Mouse (Mus musculus) NIH3T3 (cell line): ENCODE measurements at regions not wholly inside any gene's neighbourhood (a gene's known extent, or its start where the extent isn't known, plus 50 kb on each side); places are given as distances from the start of the nearest gene placed in this dataset.

Source experiments
- DNase-seq: peaks from one replicate; pipeline ENCODE4 v3.0.0-alpha.2; 2012; ENCODE audit warnings: low read depth

- peak; percentile 50 for DNase-seq
Measured at GRCm38 (mm10) chr11:91167336-91167735, 410.0 kb downstream of the Kif2b start.

DNA sequence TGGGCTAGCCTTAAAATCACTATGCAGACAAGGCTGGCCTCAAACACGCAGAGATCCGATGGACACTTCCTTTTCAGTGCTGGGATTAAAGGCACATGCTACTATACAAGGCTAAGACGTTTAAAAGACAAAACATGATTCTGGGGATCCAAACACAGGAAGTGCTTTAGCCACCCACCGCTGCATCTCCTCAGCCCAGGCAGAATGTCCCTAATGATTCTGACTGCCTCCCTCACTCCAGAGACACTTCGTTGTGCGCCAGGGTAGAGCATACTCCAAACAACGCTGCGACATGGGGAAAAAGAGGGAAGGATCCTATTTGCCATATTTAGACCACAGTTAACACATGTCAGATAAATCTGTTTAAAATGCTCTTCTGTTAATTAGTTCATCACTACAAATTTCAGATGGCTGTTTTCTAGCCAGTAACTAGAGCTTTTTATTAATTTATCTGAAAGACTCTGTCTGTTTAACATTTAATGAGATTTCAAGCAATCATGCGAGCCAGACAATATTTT lies 443.5 kb downstream of the Kif2b start:
- DNase-seq = no peak

DNA sequence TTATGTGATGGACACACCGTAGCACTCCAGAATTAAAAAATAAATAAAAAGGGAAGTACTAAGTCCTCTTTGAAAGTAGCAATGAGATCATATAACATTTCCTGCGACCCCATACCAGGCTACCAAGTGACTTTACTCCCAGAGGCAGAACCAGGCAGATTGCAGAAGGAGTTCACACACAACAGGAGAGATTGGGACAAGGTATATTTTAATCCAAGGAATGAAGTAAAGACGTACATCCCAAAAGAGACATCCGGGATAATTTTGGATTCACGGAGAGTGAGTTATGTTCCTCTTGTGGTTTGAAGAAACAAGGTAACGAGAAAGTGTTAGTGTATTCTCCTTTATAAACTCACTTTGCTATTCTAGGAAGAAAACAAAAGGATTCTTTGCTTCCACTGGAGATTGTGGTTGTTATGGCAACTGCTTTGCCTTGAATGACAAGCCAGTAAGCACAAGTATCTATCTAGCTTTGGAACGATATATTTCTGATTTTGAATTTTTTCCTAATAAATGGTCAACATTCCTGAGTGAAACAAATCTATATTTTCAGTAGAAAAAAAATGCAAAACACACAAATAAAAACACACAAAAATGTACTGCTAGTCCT lies 444.5 kb downstream of the Kif2b start:
- DNase-seq = no peak

- DNase-seq = no peak
Measured at GRCm38 (mm10) chr11:91131960-91132359, 443.8 kb upstream of the Tom1l1 start.

GRCm38 (mm10) chr11:91098186-91098585 lies 410.0 kb upstream of the Tom1l1 start:
- DNase-seq = no peak

DNA sequence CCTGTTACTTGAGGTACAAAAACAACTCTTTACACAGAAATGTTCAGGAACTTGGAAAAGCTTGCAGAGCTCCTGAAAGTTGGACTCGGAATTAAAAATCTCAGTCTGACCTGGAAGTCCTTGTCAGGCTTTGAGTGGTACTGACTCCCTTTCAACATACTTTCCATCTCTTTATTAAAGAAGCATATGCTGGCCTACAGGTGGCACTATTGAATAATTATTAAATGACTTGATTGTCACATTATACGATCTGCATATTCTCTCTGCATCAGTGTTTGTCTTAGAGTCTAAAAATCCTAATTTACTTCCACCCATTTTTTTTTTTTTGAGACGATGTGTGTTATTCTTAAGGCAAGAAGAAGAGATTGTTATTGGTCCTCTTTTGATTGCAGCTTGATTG lies 409.4 kb upstream of the Tom1l1 start:
- DNase-seq = peak; percentile 56

DNA sequence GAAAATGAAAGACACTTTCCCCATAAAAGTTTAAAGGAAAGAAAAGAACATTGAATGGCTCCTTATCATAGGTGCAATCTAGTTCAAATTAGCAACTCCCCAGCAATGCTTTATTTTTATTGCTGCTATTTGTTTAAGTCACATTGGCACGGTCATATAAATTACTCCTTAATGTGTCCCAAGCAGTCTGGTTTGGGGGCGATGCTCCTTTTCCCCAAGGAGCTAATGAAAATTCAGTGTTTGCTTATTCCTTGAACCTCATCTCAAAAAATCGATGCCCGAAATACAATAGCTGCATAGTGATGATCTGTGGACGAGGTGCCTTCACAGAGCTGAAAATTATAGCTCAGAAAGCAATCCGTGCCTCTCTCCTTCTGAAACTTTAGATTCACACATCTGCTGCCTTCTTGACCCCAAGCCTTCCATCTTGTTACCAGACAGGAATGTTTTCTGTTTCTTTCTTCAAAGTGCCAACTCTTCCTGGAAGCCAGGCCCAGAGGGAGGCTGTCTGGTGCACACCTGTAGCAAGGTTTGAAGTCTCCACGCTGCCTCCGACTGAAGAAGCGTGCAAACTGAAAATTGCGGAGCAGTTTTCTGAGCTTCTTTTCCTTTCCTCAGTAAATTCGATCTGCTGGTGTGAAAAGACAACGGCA lies 408.0 kb upstream of the Tom1l1 start:
- DNase-seq = no peak

DNA sequence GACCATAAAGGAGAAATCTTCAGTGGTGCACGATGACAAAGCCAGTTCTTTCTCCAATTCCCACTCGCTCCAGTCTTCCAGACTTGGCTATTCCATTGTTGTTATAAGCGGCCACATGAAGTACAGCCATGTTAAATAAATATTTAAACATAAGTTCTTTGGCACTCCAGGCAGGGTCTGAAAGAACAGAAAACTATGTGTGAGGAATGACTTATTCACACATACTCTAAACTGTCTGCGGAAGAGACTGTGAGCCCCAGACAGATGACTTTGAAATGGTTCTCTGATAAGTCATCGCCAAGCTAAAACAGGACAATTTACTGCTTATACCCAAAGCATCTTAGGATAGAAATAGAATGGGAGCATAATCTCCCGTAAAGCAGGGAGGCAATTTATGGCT lies 377.2 kb upstream of the Tom1l1 start:
- DNase-seq = peak; percentile 68

DNA sequence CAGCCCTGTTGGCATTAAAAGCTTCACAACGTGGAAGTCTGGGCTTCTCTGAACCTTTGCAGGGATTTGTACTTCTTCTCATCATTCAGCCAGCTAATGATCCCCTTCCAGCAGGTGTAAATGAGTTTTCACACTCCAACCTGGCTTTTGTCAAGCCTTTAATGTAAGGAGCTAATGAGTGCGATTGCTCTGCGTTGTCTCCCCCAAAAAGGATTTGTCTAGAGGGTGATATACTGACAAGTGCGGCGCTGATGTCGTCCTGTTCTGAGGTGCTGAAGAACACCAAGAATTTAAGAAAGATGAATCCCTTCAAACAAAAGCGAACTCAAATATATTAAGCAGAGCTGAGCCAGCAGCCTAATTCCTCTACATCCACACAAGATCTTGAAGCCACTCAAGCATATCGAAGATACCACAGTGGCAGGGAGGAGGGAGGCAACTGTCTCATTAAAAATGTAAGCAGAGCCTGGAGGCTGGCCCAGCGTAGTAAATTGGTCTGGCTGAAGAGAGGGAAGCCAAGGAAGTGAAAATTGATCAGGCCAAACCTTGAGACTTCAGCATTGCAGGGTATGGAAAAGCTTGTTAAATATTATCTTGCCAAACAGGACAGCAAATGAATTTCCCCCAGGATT lies 368.9 kb upstream of the Tom1l1 start:
- no peak for DNase-seq

DNA sequence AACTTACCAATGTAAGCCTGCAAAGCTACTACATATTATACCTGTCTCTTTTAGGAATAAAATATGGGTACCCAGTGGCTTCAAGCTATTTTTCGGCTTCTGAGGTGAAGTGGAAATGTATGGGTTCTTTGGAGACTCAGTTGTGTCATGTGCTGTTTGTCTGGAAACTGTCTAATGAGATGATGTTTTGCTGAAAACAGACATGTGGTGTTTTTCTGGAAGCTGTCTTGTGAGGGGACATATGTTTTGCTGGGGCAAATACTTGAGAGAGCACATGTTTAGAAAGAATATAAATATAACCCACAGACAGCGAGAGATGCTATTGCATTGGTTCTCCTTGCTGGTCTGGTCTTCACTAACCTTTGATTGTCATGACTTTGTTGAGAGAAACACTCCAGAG lies 365.2 kb upstream of the Tom1l1 start:
- DNase-seq = no peak

DNA sequence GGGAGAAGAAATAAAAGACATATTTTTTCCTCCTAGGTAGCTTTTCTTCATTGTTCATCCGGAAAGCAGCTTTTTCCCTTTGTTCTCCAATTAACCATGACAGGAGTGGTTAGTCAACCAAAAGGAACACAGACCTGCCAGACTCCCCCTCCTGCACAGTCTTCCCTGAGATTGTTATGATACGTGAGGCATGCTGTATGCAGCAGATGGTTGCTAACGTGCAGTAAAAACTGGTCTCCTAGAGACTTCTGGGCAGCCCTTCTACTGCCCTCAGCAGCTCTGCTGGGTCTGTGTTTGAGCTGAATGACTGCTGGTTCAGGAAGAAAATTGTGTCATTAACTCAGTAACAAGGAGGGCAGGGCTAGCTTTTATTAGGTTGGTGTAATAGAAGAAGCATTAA lies 363.5 kb upstream of the Tom1l1 start:
- DNase-seq = no peak

- no peak for DNase-seq
Measured at GRCm38 (mm10) chr11:91041486-91041885, 353.3 kb upstream of the Tom1l1 start.
